Comparison of ENCODE assay signal across 10 mouse cellular contexts in genomic region chr11:102632725-102633124, GRCm38 (mm10). TPM values are rescaled to one million over a fixed set of nuclear protein-coding genes. Genes with fewer than 3 reads are reported as not detected.
DNase-seq lines count a peak whose midpoint lies in the region; ATAC-seq and TF ChIP-seq lines count a peak whose summit lies in the region.
"Had no signal": no experiment of that assay in that cellular context is flagged by ENCODE, and none has a peak within 500 bp of the region (broad histone marks: within the 10 kb centered on the region; RNA-seq: fewer than 3 reads in every experiment).

No protein-coding gene starts in this region.

- H3K4me3 ChIP-seq in lung, embryonic 16.5 days (ENCODE audit: low read length): no peak overlapping the region
- peak overlapping the region; percentile 23; the same call in 1 of the 2 replicates for H3K4me3 ChIP-seq in forebrain, postnatal 0 days (ENCODE audit: low read depth, low read length)
- 0 out of 2 replicates have a peak overlapping the region, but pooled peaks have one; percentile 9 for H3K4me3 ChIP-seq in liver, embryonic 13.5 days (replicated peaks)
- H3K4me3 ChIP-seq in cerebellum, adult 2 months (replicated peaks; ENCODE audit: insufficient read depth, low read depth, low read length): no peak overlapping the region

- no peaks in the 10 kb centered on the region for H3K9me3 ChIP-seq in lung, embryonic 16.5 days (ENCODE audit: control insufficient read depth, low read length)
- no peaks in the 10 kb centered on the region for H3K9me3 ChIP-seq in forebrain, postnatal 0 days (ENCODE audit: low read length)
- H3K9me3 ChIP-seq in liver, embryonic 13.5 days (replicated peaks): no peaks in the 10 kb centered on the region; the same call in 1 of the 2 replicates

- no peak for ATAC-seq in lung, embryonic 16.5 days (ENCODE audit: low read depth)
- ATAC-seq in forebrain, postnatal 0 days: no peak
- no peak for ATAC-seq in liver, embryonic 13.5 days (ENCODE audit: low read depth)
- no peak for ATAC-seq in activated CD4-positive, CD25-positive, alpha-beta regulatory T cell, adult 4 months
- ATAC-seq: Patski had no signal

- H3K4me1 ChIP-seq in lung, embryonic 16.5 days (replicated peaks; ENCODE audit: control insufficient read depth, insufficient read depth, low read length): peaks cover 30% of the 10 kb centered on the region
- no peaks in the 10 kb centered on the region for H3K4me1 ChIP-seq in forebrain, postnatal 0 days (ENCODE audit: insufficient read depth)
- peaks cover 5% of the 10 kb centered on the region; the same call in 1 of the 2 replicates for H3K4me1 ChIP-seq in liver, embryonic 13.5 days (replicated peaks)
- H3K4me1 ChIP-seq in cerebellum, adult 2 months (ENCODE audit: control insufficient read depth, insufficient read depth, low read length): no peaks in the 10 kb centered on the region

- no peak overlapping the region; the same call in 1 of the 2 replicates for H3K27ac ChIP-seq in lung, embryonic 16.5 days (ENCODE audit: low read length)
- H3K27ac ChIP-seq in forebrain, postnatal 0 days (ENCODE audit: low read depth, low read length): no peak overlapping the region
- no peak overlapping the region for H3K27ac ChIP-seq in liver, embryonic 13.5 days
- H3K27ac ChIP-seq in cerebellum, adult 2 months (ENCODE audit: insufficient read depth, low read length): no peak overlapping the region

- WGBS in lung, embryonic 16.5 days: 12% methylated on average over 8 of the region's 13 CpGs
- WGBS in forebrain, postnatal 0 days: 16% methylated on average over 10 of the region's 13 CpGs
- 7% methylated on average over 11 of the region's 13 CpGs for WGBS in liver, embryonic 13.5 days (ENCODE audit: insufficient replicate concordance)
- 31% methylated on average over 12 of the region's 13 CpGs for WGBS in cerebellum, adult 2 months

- TF ChIP-seq POLR2A in cerebellum, adult 2 months (IDR thresholded peaks at IDR 0.05; ENCODE audit: borderline replicate concordance, insufficient read depth, low read length): no peak

- no peaks in the 10 kb centered on the region for H3K36me3 ChIP-seq in lung, embryonic 16.5 days (ENCODE audit: control insufficient read depth, insufficient read depth, low read length)
- no peaks in the 10 kb centered on the region for H3K36me3 ChIP-seq in forebrain, postnatal 0 days (ENCODE audit: insufficient read depth)
- no peaks in the 10 kb centered on the region for H3K36me3 ChIP-seq in liver, embryonic 13.5 days

- no peaks in the 10 kb centered on the region for H3K27me3 ChIP-seq in lung, embryonic 16.5 days (ENCODE audit: control insufficient read depth, insufficient read depth, low read depth, low read length)
- no peaks in the 10 kb centered on the region for H3K27me3 ChIP-seq in forebrain, postnatal 0 days (ENCODE audit: insufficient read depth, low read length)
- H3K27me3 ChIP-seq in liver, embryonic 13.5 days: peaks cover 21% of the 10 kb centered on the region
- no peaks in the 10 kb centered on the region for H3K27me3 ChIP-seq in cerebellum, adult 2 months (ENCODE audit: control insufficient read depth, insufficient read depth, low read length)
- H3K27me3 ChIP-seq: Patski had no signal

- peak overlapping the region; percentile 37 for H3K4me2 ChIP-seq in lung, embryonic 16.5 days (ENCODE audit: low read depth, low read length)
- peak overlapping the region; percentile 46 for H3K4me2 ChIP-seq in forebrain, postnatal 0 days (ENCODE audit: low read depth)
- H3K4me2 ChIP-seq in liver, embryonic 13.5 days: peak overlapping the region; percentile 48

- no peak overlapping the region for H3K9ac ChIP-seq in lung, embryonic 16.5 days (ENCODE audit: low read length)
- H3K9ac ChIP-seq in forebrain, postnatal 0 days: no peak overlapping the region
- H3K9ac ChIP-seq in liver, embryonic 13.5 days: no peak overlapping the region

- no peak for TF ChIP-seq CTCF in forebrain, postnatal 0 days (IDR thresholded peaks at IDR 0.05; ENCODE audit: low read depth)
- TF ChIP-seq CTCF in cerebellum, adult 2 months (IDR thresholded peaks at IDR 0.05; ENCODE audit: borderline replicate concordance, insufficient read depth, low read depth, low read length): no peak

- DNase-seq in lung, adult 18-20 months: no peak
- DNase-seq in forebrain, postnatal 0 days: no peak
- DNase-seq in liver, embryonic 13.5 days: no peak
- no peak for DNase-seq in cerebellum, adult 2 months
- DNase-seq in right cerebral cortex, adult 18-20 months: no peak

RNA-seq across cellular contexts. Expression of gene Fzd2, which starts 28.5 kb away (rescaled TPM):
- 25.9 and 27.8 TPM in 2 replicates for polyA plus RNA-seq in lung, embryonic 16.5 days (2015; fragmentation: Nextera tagmentation; extraction: Ambion mirVana)
- total RNA-seq in forebrain, postnatal 0 days (2014; rRNA removed): 12.0 and 15.2 TPM in 2 replicates
- 4.5 and 4.6 TPM in 2 replicates for polyA plus RNA-seq in forebrain, postnatal 0 days (2015; fragmentation: Nextera tagmentation; extraction: Ambion mirVana)
- 0.99 and 1.1 TPM in 2 replicates for polyA plus RNA-seq in liver, embryonic 13.5 days (2015; fragmentation: Nextera tagmentation; extraction: Ambion mirVana)
- polyA plus RNA-seq in cerebellum, adult 2 months (2012; rRNA removed): 2.7 and 2.9 TPM in 2 replicates
- polyA plus RNA-seq in activated CD4-positive, CD25-positive, alpha-beta regulatory T cell, adult 4 months (2017; shearing (Covaris generic)): not detected

RNA-seq across cellular contexts. Expression of gene Meioc, which starts 30.8 kb away (rescaled TPM):
- polyA plus RNA-seq in lung, embryonic 16.5 days (2015; fragmentation: Nextera tagmentation; extraction: Ambion mirVana): 0.16 and 0.19 TPM in 2 replicates
- not detected in 2 replicates for total RNA-seq in forebrain, postnatal 0 days (2014; rRNA removed)
- 0.08 and 0.10 TPM in 2 replicates for polyA plus RNA-seq in forebrain, postnatal 0 days (2015; fragmentation: Nextera tagmentation; extraction: Ambion mirVana)
- 0.12 TPM in 1 of 2 replicates, not detected in the other for polyA plus RNA-seq in liver, embryonic 13.5 days (2015; fragmentation: Nextera tagmentation; extraction: Ambion mirVana)
- polyA plus RNA-seq in cerebellum, adult 2 months (2012; rRNA removed): not detected in 2 replicates
- not detected for polyA plus RNA-seq in activated CD4-positive, CD25-positive, alpha-beta regulatory T cell, adult 4 months (2017; shearing (Covaris generic))
- total RNA-seq: gastrocnemius, adult 18-20 months; layer of hippocampus, adult 8-10 months had no signal

RNA-seq across cellular contexts. Expression of gene Gm11627, which starts 53.5 kb away (rescaled TPM):
- polyA plus RNA-seq in lung, embryonic 16.5 days (2015; fragmentation: Nextera tagmentation; extraction: Ambion mirVana): 18.4 and 23.2 TPM in 2 replicates
- total RNA-seq in forebrain, postnatal 0 days (2014; rRNA removed): 2.6 and 5.5 TPM in 2 replicates
- polyA plus RNA-seq in forebrain, postnatal 0 days (2015; fragmentation: Nextera tagmentation; extraction: Ambion mirVana): 3.7 and 5.9 TPM in 2 replicates
- 0.68 and 0.94 TPM in 2 replicates for polyA plus RNA-seq in liver, embryonic 13.5 days (2015; fragmentation: Nextera tagmentation; extraction: Ambion mirVana)
- 1.1 and 1.3 TPM in 2 replicates for polyA plus RNA-seq in cerebellum, adult 2 months (2012; rRNA removed)
- polyA plus RNA-seq in activated CD4-positive, CD25-positive, alpha-beta regulatory T cell, adult 4 months (2017; shearing (Covaris generic)): not detected
- polyA plus RNA-seq: Patski had no signal

Comparison
In these comparisons a context has a peak if more than half of its experiments do, and no peak if none do; other contexts are left out.
1. H3K4me3 ChIP-seq: peak in forebrain, postnatal 0 days (single experiment) and liver, embryonic 13.5 days (single experiment); none in lung, embryonic 16.5 days (single experiment) and cerebellum, adult 2 months (single experiment).
2. Peak in every context shown above with its lines, with median percentiles within 50 percentile points of each other: H3K4me2 ChIP-seq.